Mouse (Mus musculus) forebrain, embryonic 13.5 days (tissue): ENCODE measurements around the gene Stra6l. TPM values are rescaled to one million over a fixed set of nuclear protein-coding genes. Genes with fewer than 3 reads are reported as not detected.

Experiments
- ATAC-seq: fragments of 200-750 bp; cut with Nextera tagmentation; 2 replicates; pipeline ENCODE4 v1.8.0; 2017
- H3K27ac ChIP-seq: fragments of 300-500 bp; sonication (generic); 2 replicates; pipeline ENCODE4 v1.5.1; 2015; ENCODE audit warnings: inconsistent platforms, mild to moderate bottlenecking, moderate library complexity
- H3K27me3 ChIP-seq: fragments of 300-500 bp; sonication (generic); 2 replicates; pipeline ENCODE4 v1.6.1; 2015; ENCODE audit warnings: mild to moderate bottlenecking, inconsistent platforms
- H3K36me3 ChIP-seq: fragments of 300-500 bp; sonication (generic); 2 replicates; pipeline ENCODE4 v1.6.1; 2015; ENCODE audit warnings: mild to moderate bottlenecking, inconsistent platforms; ENCODE audit not compliant: poor library complexity, severe bottlenecking
- H3K4me1 ChIP-seq: fragments of 300-500 bp; sonication (generic); 2 replicates; pipeline ENCODE4 v1.6.1; 2015; ENCODE audit warnings: inconsistent platforms
- H3K4me2 ChIP-seq: fragments of 300-500 bp; sonication (generic); 2 replicates; pipeline ENCODE4 v1.6.1; 2015; ENCODE audit warnings: inconsistent platforms, mild to moderate bottlenecking, moderate library complexity
- H3K4me3 ChIP-seq: fragments of 300-500 bp; sonication (generic); 2 replicates; pipeline ENCODE4 v1.5.1; 2015; ENCODE audit warnings: mild to moderate bottlenecking, inconsistent platforms
- H3K9ac ChIP-seq: fragments of 300-500 bp; sonication (generic); 2 replicates; pipeline ENCODE4 v1.6.1; 2015; ENCODE audit warnings: mild to moderate bottlenecking, inconsistent platforms
- H3K9me3 ChIP-seq: fragments of 300-500 bp; sonication (generic); replicated peaks from 2 replicates; pipeline ENCODE4 v1.6.1; 2016; ENCODE audit warnings: inconsistent platforms
- WGBS: fragments of 180-500 bp; shearing (Covaris S2); methylation state at CpG from one replicate; pipeline ENCODE4 v1.1.7; 2015; 5-methylcytosine and 5-hydroxymethylcytosine counted together
- polyA plus RNA-seq: library from polyadenylated mRNA; unstranded; fragments of >200 nt; fragmentation: Nextera tagmentation; extraction: Ambion mirVana; gene quantifications from 2 replicates; pipeline ENCODE4 v1.2.1, GENCODE M21; 2015

Gene Stra6l
- polyA plus RNA-seq, 1 experiment from 2014 or later, result 1.1 TPM

DNA sequence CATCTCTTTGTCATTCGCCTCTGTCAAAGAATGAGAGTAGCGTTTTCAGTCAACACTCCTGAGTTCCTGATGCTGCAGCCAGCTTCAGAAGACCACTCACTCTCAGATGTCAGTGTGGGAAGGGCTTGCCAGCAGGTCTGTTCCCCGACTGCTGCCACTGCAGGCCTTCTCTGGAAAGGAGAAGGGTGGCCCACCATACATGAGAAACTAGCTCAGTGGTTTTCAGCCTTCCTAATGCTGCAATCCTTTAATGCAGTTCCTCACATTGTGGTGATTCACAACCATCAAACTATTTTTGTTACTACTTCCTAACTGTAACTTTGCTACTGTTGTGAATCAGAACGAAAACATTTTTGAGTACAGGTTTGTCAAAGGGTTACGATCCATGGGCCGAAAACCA, 41.0 kb downstream of the Stra6l start:
- ATAC-seq, result no peak
- no peak overlapping the region for H3K27ac ChIP-seq
- H3K4me2 ChIP-seq, result no peak overlapping the region
- no peak overlapping the region for H3K4me3 ChIP-seq
- H3K9me3 ChIP-seq, result no peaks in the 10 kb centered on the region
- peaks cover 11% of the 10 kb centered on the region for H3K4me1 ChIP-seq
- H3K36me3 ChIP-seq, result no peaks in the 10 kb centered on the region
- WGBS, result 53% methylated on average over 6 of the region's 6 CpGs
- H3K27me3 ChIP-seq, result no peaks in the 10 kb centered on the region
- H3K9ac ChIP-seq, result no peak overlapping the region

DNA sequence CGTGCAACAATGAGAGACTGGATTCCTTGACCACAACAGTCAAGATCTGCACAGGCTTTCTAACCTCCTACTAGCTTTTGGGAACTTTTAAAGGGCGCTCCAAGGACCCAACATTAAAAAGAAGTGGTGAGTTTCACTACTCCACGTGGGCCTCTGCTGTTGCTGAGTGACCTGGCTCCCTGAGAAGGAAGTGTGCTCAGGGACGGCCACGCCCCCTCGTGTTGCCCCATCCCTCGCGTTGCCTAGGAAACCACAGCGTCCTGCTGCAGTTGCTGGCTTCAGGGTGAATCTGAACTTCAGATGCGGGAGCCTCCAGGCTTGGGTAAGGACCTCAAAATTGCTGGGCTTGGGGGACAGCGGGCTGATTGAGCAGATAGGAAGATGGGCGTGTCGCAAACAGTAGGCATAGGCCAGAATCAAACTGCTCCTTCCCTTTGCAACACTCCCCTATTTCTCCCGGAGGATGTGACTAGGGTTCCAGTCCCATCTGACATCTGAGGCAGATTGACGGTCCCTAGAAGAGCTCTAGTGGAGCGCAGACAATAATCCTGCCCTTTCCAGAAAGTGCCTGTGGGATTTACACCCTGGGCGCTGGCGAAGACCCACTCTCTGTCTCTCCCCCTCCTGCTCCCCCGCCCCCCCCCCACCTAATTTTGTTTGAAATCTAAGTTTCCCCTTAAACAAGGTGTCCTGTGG, 41.8 kb downstream of the Stra6l start, which contains the start of gene Ccdc180:
Ccdc180 (plus strand) TSS at position 238 of the 696 bp plus-strand sequence.
- peak; percentile 51; the same call in 1 of the 2 replicates for ATAC-seq
- H3K36me3 ChIP-seq, result no peaks in the 10 kb centered on the region
- no peaks in the 10 kb centered on the region for H3K27me3 ChIP-seq
- peak within 1 kb of the TSS; percentile 41 for H3K4me2 ChIP-seq
- H3K4me3 ChIP-seq, result no peak within 1 kb of the TSS
- no peaks in the 10 kb centered on the region for H3K9me3 ChIP-seq
- peaks cover 11% of the 10 kb centered on the region for H3K4me1 ChIP-seq
- H3K9ac ChIP-seq, result no peak within 1 kb of the TSS
- no peak within 1 kb of the TSS for H3K27ac ChIP-seq
- WGBS, result 12% methylated on average over 19 of the region's 19 CpGs

DNA sequence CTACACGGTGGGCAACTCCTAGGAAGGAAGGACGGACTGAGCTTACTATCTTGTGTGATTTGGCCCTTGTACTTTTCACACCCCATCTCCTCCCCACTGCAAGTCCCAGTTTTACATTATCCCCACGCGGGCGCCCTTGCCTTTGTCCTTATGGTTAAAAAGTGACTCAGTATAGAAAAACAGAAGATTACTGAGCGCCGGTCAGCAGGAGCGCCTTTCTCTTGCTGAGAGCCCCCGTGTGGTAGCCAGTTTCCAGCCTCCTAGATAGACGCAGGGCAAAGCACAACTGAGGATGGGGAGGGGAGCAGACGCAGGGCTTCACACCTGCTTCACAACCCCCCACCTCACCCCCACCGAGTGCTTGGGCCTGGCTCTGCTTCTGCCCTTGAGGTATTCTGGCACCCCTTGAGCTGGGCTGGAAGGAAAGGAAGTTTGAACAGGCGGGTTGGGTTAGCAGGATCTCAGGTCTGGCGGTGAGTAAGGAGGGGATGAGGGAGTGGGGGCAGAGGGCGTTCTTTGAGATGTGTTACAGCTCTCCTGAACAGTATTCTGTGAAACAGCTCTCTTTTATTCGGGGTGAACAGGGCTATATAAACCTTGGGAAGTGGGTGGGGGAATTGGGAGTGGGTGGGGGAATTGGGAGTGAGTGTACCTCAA, 48.1 kb downstream of the Stra6l start:
- no peak for ATAC-seq
- no peaks in the 10 kb centered on the region for H3K36me3 ChIP-seq
- WGBS, result 15% methylated on average over 16 of the region's 16 CpGs
- H3K9me3 ChIP-seq, result no peaks in the 10 kb centered on the region
- H3K27ac ChIP-seq, result no peak overlapping the region
- no peaks in the 10 kb centered on the region for H3K27me3 ChIP-seq
- H3K4me1 ChIP-seq, result peaks cover 8% of the 10 kb centered on the region; the same call in 1 of the 2 replicates
- H3K9ac ChIP-seq, result no peak overlapping the region
- H3K4me3 ChIP-seq, result no peak overlapping the region
- no peak overlapping the region for H3K4me2 ChIP-seq

DNA sequence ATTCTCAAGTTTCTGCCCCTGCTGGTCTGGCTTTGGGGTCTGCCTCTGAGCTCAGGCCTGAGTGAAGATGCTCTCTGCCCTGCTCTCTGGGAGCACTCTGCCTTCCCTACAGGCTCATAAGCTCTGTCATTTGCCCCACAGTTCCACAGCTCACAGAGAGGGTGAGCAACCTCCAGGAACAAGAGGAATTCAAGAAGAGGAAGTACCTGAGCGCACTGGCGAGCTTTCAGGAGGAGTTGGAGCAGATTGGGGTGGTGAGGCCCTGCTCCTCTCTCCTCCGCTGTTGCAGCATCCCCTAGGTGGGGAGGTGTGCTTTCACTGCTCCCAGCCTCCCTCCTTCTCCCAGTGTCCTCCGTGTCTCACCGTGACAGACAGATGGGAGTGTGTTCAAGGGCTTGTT, 49.9 kb downstream of the Stra6l start:
- WGBS, result 55% methylated on average over 5 of the region's 5 CpGs
- no peaks in the 10 kb centered on the region for H3K36me3 ChIP-seq
- ATAC-seq, result no peak
- no peak overlapping the region for H3K4me3 ChIP-seq
- H3K4me2 ChIP-seq, result no peak overlapping the region
- no peak overlapping the region for H3K27ac ChIP-seq
- peaks cover 8% of the 10 kb centered on the region; the same call in 1 of the 2 replicates for H3K4me1 ChIP-seq
- no peaks in the 10 kb centered on the region for H3K27me3 ChIP-seq
- H3K9ac ChIP-seq, result no peak overlapping the region
- no peaks in the 10 kb centered on the region for H3K9me3 ChIP-seq

DNA sequence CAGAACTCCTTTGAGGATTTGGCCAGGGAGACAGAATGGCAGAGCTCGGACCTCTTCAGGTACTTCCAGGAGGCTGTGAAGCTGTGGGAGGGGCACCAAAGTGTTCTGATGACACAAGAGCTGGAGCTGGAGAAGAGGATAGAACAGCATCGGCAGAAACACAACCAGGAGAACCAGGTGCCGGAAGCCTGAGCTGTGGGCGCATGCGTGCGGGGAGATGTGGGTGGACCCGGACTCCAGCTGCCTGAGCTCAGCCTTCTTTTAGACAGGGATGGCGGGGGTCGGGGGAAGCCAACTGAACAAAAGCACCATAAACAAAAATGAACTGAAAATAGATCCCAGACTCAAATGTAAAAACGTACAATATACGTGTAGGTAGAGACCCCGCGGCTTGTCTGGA, 60.8 kb downstream of the Stra6l start:
- no peaks in the 10 kb centered on the region for H3K36me3 ChIP-seq
- no peaks in the 10 kb centered on the region for H3K4me1 ChIP-seq
- no peaks in the 10 kb centered on the region for H3K27me3 ChIP-seq
- H3K4me3 ChIP-seq, result no peak overlapping the region
- H3K27ac ChIP-seq, result no peak overlapping the region
- ATAC-seq, result no peak
- no peak overlapping the region for H3K4me2 ChIP-seq
- H3K9me3 ChIP-seq, result no peaks in the 10 kb centered on the region
- no peak overlapping the region for H3K9ac ChIP-seq
- WGBS, result 92% methylated on average over 13 of the region's 13 CpGs

DNA sequence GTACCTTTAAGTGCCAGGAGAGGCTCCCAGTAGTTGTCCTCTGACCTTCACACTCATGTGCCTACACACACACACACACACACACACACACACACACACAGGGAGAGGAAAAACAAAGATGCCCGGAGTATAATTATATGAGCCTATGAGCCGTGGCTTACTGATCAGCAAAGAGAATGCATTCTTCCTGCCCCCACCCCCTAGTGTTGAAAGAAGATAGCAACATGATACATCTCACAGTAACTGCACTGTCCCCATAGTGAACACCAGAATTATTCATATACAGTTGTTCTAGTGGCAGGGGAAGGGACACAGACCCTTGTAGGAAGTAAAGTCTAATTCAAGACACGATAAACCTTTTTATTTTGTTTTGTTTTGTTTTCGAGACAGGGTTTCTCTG, 61.5 kb downstream of the Stra6l start:
- no peaks in the 10 kb centered on the region for H3K4me1 ChIP-seq
- H3K27ac ChIP-seq, result no peak overlapping the region
- no peaks in the 10 kb centered on the region for H3K9me3 ChIP-seq
- no peak overlapping the region for H3K4me3 ChIP-seq
- no peaks in the 10 kb centered on the region for H3K27me3 ChIP-seq
- no peak overlapping the region for H3K4me2 ChIP-seq
- no peak overlapping the region for H3K9ac ChIP-seq
- ATAC-seq, result no peak
- 82% methylated on average over 4 of the region's 4 CpGs for WGBS
- no peaks in the 10 kb centered on the region for H3K36me3 ChIP-seq

DNA sequence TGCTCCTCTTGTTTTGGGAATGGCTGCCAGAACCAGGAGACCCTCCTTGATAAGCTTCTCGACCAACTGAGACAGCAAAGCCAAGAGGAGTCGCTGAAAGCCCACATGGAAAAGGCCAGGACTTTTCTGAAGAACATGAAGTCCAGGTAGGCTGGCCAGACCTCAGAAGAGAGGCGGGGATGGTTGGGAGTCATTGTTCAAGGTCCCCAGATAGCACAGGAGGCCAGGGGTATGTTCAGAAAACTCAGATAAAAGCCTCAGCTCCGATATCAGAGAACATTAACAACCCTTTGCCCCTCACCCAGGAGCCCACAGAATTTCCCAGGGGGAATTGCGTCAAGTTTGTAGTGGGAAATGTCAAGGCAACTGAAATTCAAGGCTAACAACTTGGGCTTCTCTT, 62.8 kb downstream of the Stra6l start:
- WGBS, result 83% methylated on average over 5 of the region's 5 CpGs
- Histone ChIP-seq H3K9ac (no peak overlapping the region), H3K4me2 (no peak overlapping the region), H3K27ac (no peak overlapping the region), H3K9me3 (no peaks in the 10 kb centered on the region), H3K27me3 (no peaks in the 10 kb centered on the region), H3K36me3 (no peaks in the 10 kb centered on the region), H3K4me3 (no peak overlapping the region), H3K4me1 (no peaks in the 10 kb centered on the region)
- no peak for ATAC-seq

DNA sequence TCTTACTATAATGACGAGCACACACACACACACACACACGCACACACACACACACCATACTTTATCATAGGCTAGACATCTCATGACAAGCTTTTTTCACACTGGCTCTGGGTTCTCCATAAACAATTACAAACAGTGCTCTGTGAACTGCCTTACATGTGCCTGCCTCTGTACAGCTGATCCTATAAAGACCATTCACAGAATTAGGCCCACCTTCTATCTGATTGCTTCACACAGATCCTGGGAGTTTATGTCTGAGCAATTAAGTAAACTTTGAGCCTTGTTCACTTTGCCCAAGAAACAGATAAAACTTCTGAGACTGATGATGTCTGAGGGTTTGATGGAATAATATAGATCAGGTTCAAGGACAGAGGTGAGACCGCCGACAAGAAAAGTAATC, 63.4 kb downstream of the Stra6l start:
- no peak overlapping the region for H3K4me2 ChIP-seq
- no peak overlapping the region for H3K4me3 ChIP-seq
- no peaks in the 10 kb centered on the region for H3K9me3 ChIP-seq
- no peak overlapping the region for H3K27ac ChIP-seq
- H3K36me3 ChIP-seq, result no peaks in the 10 kb centered on the region
- H3K9ac ChIP-seq, result no peak overlapping the region
- WGBS, result 88% methylated on average over 4 of the region's 4 CpGs
- ATAC-seq, result no peak
- no peaks in the 10 kb centered on the region for H3K27me3 ChIP-seq
- H3K4me1 ChIP-seq, result no peaks in the 10 kb centered on the region

DNA sequence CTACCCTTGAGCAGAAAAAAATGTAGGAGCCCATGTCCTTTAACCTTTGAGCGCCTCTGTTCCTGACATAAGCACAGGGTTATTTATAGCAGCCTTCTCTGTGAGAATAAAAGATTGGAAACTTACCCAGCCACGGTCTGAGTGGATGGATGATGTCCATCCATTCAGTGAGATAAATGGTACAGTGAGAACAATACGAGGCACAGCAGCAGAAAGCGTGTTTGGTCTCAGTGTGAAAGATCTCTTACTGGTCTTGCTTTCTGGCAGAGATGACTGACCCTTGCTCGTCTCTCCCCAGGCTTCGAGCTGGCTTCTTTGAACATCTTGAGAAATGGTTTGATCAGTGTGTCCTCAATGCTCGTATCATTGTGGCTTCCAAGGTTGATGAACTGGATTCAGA, 68.6 kb downstream of the Stra6l start:
- no peak overlapping the region for H3K9ac ChIP-seq
- H3K4me2 ChIP-seq, result no peak overlapping the region
- no peak for ATAC-seq
- H3K27ac ChIP-seq, result no peak overlapping the region
- H3K36me3 ChIP-seq, result no peaks in the 10 kb centered on the region
- 73% methylated on average over 7 of the region's 7 CpGs for WGBS
- no peak overlapping the region for H3K4me3 ChIP-seq
- no peaks in the 10 kb centered on the region for H3K9me3 ChIP-seq
- H3K27me3 ChIP-seq, result no peaks in the 10 kb centered on the region
- no peaks in the 10 kb centered on the region for H3K4me1 ChIP-seq

DNA sequence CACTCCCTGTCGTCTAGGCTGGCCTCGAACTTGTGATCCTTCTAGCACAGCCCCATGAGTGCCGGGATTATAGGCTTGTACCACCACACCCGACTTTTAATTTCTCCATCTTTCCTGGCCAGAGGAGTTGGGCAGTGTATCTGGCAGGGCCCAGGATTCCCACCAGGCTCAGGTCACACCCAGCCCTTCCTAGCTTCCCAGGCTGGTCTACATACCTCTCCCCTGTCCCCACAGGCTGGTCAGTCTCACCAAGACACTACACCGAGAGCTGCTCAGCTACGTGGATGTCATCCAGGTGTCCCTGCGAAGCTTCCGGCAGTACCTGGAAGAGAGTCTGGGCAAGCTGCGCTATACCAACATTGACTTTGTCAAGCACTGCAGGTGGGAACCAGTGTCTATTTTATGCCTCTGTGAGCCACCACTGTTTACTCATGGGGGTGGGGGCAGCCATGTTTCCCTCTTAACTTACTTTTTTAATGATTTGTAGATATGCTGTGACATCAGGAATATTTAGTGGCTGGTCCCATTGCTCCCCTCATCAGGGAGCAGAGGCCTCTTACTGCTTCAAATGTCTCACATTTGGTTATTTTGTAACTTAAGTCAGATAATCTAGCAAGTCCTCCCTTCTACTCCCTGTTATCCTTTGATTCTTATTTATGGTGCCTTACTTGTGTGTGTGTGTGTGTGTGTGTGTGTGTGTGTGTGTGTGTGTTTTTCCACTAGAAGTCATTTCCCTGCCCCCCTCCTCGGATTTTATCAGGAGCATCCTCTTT, 73.4 kb downstream of the Stra6l start:
- H3K4me2 ChIP-seq, result no peak overlapping the region
- H3K36me3 ChIP-seq, result no peaks in the 10 kb centered on the region
- ATAC-seq, result no peak
- no peaks in the 10 kb centered on the region for H3K27me3 ChIP-seq
- H3K9me3 ChIP-seq, result no peaks in the 10 kb centered on the region
- no peak overlapping the region for H3K4me3 ChIP-seq
- 93% methylated on average over 10 of the region's 10 CpGs for WGBS
- no peak overlapping the region for H3K9ac ChIP-seq
- no peak overlapping the region for H3K27ac ChIP-seq
- H3K4me1 ChIP-seq, result no peaks in the 10 kb centered on the region

DNA sequence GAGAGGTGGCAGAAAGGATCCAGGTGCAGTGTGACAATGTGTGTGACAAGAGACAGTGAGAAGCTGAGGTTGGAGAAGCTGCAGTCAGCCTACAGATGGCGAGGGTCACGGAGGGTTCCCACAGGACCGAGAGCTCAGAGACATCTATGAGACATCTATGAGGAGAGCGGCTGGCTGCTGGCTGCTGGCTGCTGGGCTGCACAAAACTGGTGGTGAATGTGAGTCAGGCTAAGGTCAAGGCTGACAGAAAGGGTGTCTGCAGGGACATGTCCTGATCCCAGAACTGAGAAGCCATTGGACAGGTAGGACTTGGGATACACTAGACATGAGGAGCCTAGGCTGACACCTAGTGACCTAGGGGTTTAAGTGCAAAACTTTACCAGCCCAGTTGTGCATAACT, 75.5 kb downstream of the Stra6l start:
- no peak for ATAC-seq
- Histone ChIP-seq H3K9ac (no peak overlapping the region), H3K4me3 (no peak overlapping the region), H3K36me3 (no peaks in the 10 kb centered on the region), H3K4me2 (no peak overlapping the region), H3K27ac (no peak overlapping the region), H3K27me3 (no peaks in the 10 kb centered on the region), H3K9me3 (no peaks in the 10 kb centered on the region), H3K4me1 (no peaks in the 10 kb centered on the region)
- 93% methylated on average over 4 of the region's 4 CpGs for WGBS

DNA sequence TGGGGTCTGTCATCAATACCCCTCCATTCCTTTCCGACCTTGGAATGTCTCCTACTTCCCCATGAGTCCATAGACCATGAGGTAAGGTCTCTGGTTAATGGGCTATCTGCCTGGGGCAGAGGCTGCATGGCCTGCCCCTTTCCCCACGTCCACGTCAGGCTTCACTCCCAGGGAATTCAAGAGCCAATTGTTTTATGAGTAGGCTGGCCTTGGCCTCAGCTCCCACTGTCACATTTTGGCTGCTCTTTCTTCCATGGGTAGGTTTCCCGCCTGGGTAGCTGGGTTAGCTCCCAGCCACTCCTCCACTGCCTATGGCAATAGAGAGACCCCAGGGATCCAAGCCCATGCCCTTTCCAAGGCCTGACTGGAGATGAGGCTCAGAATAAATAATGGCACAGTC, 80.1 kb downstream of the Stra6l start:
- H3K4me2 ChIP-seq, result no peak overlapping the region
- no peaks in the 10 kb centered on the region for H3K27me3 ChIP-seq
- no peak overlapping the region for H3K9ac ChIP-seq
- H3K4me1 ChIP-seq, result no peaks in the 10 kb centered on the region
- ATAC-seq, result no peak
- WGBS, result 80% methylated on average over 4 of the region's 4 CpGs
- H3K27ac ChIP-seq, result no peak overlapping the region
- H3K4me3 ChIP-seq, result no peak overlapping the region
- no peaks in the 10 kb centered on the region for H3K36me3 ChIP-seq
- no peaks in the 10 kb centered on the region for H3K9me3 ChIP-seq
